Mouse (Mus musculus) adipocyte (in vitro differentiated cells): ENCODE results near the gene Ppp1r15b.

ENCODE experiments used
- DNase-seq: peaks from one replicate; pipeline ENCODE4 v3.0.0-alpha.2; 2016; ENCODE audit warnings: low spot score

Ppp1r15b gene

GRCm38 (mm10) chr1:133162046-133162445, 31.1 kb downstream of the Ppp1r15b start:
- DNase-seq, result no peak

GRCm38 (mm10) chr1:133162981-133163380, 32.0 kb downstream of the Ppp1r15b start:
- DNase-seq, result no peak

GRCm38 (mm10) chr1:133163820-133164431, 33.0 kb downstream of the Ppp1r15b start, which contains the start of gene Plekha6:
TSS of gene Plekha6 (plus strand) at chr1:133164210.
- DNase-seq, result no peak

- no peak for DNase-seq
Observed at GRCm38 (mm10) chr1:133164591-133165011, 33.7 kb downstream of the Ppp1r15b start.

- no peak for DNase-seq
Observed at GRCm38 (mm10) chr1:133165111-133165510, 34.2 kb downstream of the Ppp1r15b start.

- no peak for DNase-seq
Observed at GRCm38 (mm10) chr1:133168318-133169060, 37.5 kb downstream of the Ppp1r15b start.

GRCm38 (mm10) chr1:133170196-133170595, 39.3 kb downstream of the Ppp1r15b start:
- no peak for DNase-seq

GRCm38 (mm10) chr1:133171357-133171756, 40.4 kb downstream of the Ppp1r15b start:
- DNase-seq, result peak; percentile 18

GRCm38 (mm10) chr1:133175150-133175549, 44.2 kb downstream of the Ppp1r15b start:
- peak; percentile 40 for DNase-seq

GRCm38 (mm10) chr1:133177480-133178172, 46.7 kb downstream of the Ppp1r15b start:
- DNase-seq, result peak; percentile 78

- no peak for DNase-seq
Observed at GRCm38 (mm10) chr1:133178732-133179440, 47.9 kb downstream of the Ppp1r15b start.

GRCm38 (mm10) chr1:133181072-133182015, 50.4 kb downstream of the Ppp1r15b start:
- DNase-seq, result peak; percentile 69

GRCm38 (mm10) chr1:133182016-133182705, 51.2 kb downstream of the Ppp1r15b start:
- no peak for DNase-seq

- DNase-seq, result no peak
Observed at GRCm38 (mm10) chr1:133182706-133183095, 51.8 kb downstream of the Ppp1r15b start.

GRCm38 (mm10) chr1:133183141-133183925, 52.4 kb downstream of the Ppp1r15b start:
- DNase-seq, result no peak

GRCm38 (mm10) chr1:133187948-133188680, 57.2 kb downstream of the Ppp1r15b start:
- peak; percentile 60 for DNase-seq

- peak; percentile 70 for DNase-seq
Observed at GRCm38 (mm10) chr1:133188719-133189118, 57.8 kb downstream of the Ppp1r15b start.
